Mouse (Mus musculus): ENCODE results near the gene Ctdspl.

Gene Ctdspl

DNA sequence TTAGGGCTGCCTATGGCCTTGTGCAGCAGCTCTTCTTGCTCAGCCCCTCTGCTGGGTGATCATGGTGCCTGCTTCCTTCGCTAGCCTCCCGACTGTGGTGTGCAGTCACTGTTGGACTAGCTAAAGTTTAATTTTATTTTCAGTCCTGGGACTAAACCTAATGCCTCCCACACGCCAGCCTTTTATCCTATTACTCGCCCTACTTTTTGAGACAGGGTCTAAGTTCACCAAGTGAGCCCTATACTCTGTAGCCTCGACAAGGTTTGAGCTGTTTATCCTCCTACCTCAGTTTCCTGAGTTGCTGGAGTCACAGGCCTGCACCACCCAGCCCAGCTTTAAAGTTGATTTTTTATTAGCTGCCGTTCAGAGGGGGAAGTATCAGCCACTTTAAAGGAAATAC, 99.0 kb downstream of the Ctdspl start:
- no peak for DNase-seq (ENCODE audit: inconsistent age in 2 of 2, low spot score in 1 of 2)

DNA sequence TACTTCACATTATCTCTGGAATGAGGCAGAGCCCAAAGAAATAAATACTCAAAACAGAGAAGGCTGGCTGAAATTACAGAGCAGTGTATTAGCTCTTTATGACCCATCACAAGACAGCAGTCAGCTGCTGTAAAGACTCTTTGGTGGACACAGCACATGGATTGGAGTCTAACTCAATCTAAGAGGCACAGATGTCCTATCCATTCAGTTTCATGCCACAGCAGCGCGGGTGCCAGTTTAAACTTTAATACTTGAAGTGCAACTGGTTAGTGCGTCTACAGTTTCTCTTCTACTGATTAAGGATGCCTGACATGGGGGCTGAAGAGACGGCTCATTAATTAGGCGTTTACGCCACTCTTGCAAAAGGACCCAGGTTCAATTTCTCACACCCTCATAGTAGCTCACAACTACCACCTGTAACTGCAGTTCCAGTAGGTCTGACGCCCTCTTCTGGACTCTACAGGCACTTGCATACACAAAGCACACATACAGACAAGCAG, 99.6 kb downstream of the Ctdspl start:
- DNase-seq (ENCODE audit: inconsistent age in 2 of 2, low spot score in 1 of 2): no peak

DNA sequence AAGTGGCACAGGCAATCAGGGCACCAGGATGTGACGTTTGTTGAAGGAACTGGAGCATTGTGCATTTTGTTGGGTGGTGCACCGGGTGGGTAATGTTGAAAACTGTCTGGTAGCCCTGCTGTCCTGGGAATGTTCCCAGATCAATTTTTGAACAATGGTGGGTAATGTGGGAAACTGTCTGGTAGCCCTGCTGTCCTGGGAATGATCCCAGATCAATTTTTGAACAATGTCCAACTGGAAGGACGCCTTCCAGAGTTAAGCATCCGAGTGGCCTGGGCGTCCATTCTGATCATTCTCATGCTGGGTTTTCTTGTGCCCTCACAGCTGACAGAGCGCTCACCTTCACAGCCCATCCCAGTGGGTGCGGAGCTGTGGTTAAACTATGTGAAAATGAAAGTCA, 101.1 kb downstream of the Ctdspl start:
- no peak for DNase-seq (ENCODE audit: inconsistent age in 2 of 2, low spot score in 1 of 2)

DNA sequence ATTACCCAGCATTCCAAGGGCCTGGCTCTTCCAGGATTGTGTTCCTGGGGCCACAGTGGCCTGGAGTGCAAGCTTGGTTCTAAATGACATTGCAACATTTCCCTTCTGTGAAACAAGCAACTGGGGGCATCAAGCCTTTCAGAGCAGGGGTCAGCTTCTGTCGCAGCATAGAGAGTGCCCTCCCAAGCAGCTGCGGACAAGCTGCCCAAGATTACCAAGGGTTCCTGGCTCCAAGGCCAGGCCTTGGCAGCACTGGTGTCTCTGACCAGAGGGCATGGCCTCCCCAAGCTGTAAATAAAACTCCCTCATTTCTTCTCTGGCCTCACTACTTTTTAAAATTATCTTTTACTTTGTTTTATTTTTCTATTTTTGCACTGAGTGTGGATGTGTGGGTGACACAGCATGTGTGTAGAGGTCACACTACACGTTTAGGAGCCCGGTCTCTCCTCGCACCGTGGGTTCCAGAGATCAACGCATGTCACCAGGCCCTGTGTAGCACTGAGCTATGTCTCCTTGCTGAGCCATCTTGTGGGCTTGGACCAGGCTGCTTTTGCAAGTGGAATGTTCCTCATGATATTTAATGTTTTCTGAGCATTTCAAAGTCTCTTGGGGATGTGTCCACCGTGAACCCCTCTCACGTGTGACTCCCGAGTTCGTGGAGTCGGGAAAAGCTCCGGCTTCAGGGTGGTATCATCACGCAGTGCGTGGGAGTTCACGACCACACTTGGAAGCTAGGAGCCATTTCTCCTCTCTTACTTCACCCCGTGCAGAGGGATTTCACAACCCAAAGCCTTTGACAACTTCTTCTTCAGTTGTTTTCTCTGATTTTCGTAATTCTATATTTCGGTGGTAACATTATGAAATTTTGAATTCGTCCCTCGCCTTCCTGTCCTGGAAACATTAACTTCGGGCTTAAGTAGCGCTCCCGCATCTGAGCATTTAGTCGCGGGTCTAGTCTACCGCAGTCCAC, 102.3 kb downstream of the Ctdspl start:
- peak in 1 of 2 experiments; percentile 60 for DNase-seq (ENCODE audit: inconsistent age in 2 of 2, low spot score in 1 of 2)

DNA sequence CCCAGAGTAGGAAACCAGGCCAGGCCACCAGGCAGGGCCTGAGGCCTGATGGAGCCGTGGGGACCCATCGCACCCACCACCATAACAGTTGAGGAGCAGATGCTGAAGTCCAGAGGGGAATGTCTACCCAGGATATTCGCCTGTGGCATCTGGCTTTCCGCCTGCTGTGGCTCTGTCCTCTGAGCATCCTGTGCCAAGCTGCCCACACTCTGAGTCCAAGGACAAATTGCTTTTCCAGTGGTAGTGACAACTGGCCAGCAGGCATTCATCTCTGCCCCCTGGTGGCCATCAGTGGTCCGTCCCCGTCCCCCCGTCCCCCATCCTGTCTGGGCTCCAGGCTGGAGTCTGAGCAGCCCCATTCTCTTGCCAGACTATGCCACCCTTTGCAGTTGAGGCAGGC, 103.3 kb downstream of the Ctdspl start:
- DNase-seq (ENCODE audit: inconsistent age in 2 of 2, low spot score in 1 of 2): peak; percentile 83 to 93

DNA sequence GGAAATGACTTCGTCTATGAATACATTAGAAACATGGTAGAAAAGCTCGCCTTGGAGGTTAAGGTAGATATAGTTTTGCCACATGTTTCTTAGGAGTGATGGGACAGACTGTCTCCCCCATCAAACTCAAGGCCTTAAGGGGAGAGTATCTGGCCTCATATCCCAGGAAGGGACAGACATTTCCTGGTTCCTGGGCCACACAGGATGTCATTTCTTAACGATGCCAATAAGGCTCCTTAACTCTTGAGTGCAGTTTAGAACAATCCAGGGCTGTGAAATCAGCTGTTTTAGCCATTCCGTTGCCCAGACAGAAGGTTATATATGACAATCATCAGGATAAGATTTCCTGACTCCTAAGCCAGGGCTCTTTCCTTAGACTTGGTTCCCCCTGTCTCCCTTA, 104.8 kb downstream of the Ctdspl start:
- DNase-seq (ENCODE audit: inconsistent age in 2 of 2, low spot score in 1 of 2): no peak

DNA sequence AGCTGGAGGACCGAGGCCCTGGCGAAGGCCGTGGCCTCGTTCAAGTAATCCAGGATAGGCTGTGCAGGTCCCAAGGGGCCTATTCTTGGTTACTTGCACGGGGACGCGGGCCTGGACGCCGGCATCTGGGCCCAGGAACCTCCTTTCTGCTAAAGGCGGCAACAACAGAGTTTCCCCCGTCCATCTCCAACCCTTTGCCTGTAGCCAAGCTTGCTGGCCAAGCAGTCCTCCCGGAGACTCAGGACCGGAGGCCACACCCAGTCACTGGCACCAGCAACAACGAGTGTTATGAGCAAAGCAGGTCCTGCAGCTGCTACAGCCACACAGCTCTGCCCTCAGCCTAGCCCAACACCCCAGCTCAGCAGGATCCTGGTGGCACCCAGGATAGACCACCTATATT, 105.5 kb downstream of the Ctdspl start:
- peak in 1 of 2 experiments; percentile 68 for DNase-seq (ENCODE audit: inconsistent age in 2 of 2, low spot score in 1 of 2)

DNA sequence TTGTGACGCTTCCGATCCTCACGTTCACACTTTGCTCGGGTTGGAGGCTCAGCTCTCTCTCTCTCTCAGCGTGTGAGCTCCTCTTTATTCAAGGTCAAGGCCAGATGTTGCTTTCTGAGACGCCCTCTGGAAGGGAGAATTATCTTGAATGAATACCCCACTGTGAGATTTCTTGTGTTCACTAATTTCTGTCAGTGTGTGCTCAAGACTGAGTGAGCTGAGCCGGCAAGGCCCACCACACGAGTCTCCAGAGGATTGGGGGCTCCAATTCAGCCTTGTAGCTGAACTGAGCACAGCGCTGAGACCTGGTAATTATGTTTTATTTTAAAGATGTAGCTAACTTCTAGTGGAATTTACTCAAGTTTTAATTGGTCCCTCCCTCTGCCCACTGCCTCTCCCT, 106.3 kb downstream of the Ctdspl start:
- DNase-seq (ENCODE audit: inconsistent age in 2 of 2, low spot score in 1 of 2): peak in 1 of 2 experiments; percentile 38

DNA sequence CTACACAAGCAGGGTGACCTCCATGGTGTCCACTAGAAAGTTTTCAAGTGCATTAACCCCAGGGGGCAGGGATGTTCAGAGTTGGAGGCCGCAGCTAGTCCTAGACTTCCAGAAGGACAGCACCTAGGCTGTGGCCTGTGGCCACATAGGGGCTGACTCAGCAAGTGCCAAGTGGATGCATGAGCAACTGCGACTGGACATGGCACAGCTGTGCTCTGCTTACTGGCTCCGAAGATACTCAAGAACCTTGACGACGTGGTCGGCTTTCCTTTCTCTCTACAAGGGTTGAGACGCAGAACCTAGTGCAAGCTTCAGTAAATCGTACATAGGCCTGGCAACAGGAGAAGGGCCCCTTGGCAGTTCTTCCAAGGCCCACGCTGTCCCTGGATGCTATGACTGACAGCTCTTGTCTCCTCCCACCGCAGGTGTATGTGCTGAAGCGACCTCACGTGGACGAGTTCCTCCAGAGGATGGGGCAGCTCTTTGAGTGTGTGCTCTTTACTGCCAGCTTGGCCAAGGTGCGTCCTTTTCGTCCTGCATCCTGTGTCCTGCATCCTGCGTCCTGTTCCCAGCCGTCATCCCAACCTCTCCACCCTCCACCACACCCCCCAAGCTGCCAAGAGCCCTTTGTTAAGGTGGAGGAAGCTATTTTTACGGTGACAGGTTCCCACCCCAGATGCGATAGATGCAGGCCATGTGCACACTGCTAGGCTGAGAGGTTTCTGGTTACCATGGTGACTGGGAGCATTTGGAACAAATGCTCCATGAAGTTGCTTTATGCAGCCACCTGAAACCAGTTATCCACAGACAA, 107.1 kb downstream of the Ctdspl start:
- no peak for DNase-seq (ENCODE audit: inconsistent age in 2 of 2, low spot score in 1 of 2)

DNA sequence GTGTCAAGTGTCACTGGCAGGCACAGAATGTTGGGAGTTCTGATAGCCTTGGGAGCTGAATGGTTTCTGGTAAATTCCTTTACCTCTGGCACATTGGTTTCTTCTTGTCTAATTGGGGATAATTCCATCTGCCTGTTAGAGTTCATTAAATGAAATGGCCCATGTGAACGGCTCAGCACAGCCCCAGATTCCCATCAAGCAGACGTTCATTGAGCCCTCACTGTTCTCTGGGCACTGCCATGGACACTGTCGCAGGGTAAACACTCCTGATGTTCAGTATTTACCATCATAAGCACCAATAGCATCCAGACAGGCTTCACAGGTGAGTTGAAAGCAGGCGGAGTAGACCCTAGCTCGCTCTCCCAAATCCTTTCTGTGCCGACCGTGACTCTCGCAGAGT, 107.8 kb downstream of the Ctdspl start:
- no peak for DNase-seq (ENCODE audit: inconsistent age in 2 of 2, low spot score in 1 of 2)

DNA sequence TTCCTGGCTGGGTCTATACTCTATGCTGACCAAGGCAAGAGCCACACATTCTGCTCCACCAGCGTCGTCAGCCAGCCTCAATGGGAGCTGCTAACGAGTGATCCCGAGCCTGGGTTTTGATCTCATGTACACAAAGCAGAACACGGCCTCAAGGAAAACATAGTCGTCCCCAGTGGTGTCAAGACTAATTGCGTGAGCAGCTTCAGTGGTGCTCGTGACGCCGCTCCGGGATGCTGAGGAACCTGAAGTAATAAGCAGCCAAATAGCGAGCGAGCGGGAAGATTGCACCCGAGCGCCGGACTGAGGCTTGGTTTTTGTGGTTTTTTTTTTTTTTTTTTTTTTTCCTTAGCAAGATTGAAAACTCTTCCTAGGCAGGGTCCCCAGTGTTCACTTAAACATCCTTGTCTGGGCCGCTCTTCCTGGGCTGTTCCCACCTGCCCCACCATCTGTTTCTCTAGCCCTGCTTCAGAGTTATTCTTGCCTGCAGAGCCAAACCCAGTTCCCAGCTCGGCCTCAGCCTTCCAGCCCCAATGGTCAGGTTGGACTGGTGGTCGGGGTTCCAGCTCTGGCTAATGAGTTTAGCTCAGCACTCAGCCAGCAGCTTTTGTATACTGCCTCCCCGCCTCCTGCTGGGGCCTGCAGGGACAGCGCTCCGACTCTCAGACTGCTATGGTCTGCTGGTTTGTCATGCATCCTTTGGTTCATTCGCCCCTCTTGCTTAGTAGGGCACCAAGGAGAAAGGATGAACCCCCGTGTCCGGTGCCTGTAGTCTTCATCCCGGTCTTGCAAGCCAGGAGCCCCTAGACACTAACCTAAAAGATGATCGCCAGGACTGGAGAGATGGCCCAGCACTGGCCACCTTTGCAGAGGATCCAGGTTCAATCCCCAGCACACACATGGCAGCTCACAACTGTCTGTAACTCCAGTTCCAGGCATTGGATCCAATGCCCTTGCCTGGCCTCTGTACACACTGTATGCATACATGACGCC, 108.7 kb downstream of the Ctdspl start:
- DNase-seq (ENCODE audit: inconsistent age in 2 of 2, low spot score in 1 of 2): no peak

DNA sequence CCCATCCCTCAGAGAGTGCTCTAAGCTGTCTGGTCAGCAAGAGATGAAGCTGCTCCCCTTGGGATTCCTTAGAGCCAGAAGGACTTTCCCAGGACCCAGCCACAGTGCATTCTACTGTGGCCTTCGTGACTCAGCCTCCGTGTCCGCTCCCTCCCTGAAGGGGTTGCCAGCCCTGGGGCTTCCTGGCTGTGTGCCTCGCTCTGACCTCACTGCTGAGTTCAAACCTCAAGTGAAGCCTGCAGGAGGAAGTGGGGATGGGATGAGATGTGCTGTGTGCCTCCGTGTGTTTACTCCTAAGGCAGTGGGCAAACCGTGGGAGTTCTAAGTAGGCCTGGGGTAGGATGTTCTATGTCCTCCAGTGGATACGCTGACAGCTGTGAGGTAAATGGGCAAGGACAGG, 109.6 kb downstream of the Ctdspl start:
- DNase-seq (ENCODE audit: inconsistent age in 2 of 2, low spot score in 1 of 2): peak; percentile 78 to 92

DNA sequence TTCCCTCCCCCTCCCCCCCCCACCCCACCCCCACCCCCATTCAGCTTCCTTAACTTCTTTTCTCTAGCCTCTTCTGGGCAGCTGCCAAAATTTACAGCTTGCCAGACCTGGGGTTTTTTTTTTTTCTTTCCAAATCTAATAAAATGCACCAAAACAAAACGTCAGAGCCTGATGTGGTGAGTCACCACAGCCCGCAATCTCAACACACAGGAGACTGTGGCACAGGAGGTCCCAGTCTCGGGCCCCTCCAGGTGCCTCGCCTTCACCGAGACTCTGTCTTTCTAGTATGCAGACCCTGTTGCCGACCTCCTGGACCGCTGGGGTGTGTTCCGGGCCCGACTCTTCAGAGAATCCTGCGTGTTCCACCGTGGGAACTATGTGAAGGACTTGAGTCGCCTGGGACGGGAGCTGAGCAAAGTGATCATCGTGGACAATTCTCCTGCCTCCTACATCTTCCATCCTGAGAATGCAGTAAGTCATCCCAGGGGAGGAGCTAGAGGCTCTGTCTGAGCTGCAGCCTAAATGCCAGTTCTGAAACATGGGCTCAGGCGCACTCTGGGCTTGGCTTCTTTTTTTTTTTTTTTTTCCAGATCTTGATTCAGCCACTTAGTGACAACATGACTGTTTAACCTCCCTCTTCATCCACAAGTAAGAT, 111.0 kb downstream of the Ctdspl start:
- DNase-seq (ENCODE audit: inconsistent age in 2 of 2, low spot score in 1 of 2): peak in 1 of 2 experiments; percentile 55

DNA sequence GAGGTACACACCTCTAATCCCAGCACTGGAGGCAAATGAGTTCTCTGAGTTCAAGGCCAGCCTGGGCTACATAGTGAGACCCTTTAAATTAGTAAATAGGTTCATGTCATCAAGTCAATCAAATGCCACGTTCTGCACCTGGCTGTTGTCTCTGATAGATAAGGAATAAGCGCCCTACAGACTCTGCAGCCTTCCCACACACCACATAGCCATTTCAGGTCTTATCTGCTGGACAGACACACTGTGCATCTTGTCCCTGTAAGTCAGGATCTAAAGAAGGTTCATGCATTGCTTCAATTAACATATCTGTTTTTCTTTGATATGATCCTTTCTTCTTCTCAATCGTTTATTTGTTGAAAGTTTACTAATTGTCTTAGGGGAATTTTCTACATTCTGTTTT, 112.3 kb downstream of the Ctdspl start:
- DNase-seq (ENCODE audit: inconsistent age in 2 of 2, low spot score in 1 of 2): no peak

DNA sequence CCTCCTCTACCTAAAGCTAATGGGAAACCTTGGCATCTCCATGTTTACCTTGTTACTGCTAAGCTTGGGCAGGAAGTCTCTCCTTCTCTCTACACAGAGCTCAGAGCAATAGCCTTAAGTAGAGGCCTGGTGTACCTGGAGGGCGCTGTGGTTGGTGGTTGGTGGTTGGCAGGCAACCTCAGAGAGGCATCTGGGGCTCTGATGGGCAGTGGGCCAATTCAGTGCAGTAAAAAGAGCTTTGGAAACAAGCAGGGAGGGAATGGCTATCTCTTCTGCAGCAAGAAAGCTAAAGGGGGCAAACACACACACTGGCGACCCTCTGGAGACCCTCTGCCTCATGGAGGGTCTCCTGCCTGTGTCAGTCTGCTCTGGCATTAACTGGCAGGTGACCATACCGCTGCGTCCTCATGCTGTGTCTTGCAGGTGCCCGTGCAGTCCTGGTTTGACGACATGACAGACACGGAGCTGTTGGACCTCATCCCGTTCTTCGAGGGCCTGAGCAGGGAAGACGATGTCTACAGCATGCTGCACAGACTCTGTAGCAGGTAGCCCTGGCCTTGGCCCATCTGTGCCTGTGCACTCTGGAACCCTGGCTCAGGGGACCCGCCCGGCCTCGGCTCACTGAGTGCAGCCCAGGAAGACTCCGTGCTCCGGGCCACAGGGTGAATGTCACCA, 114.0 kb downstream of the Ctdspl start:
- no peak for DNase-seq (ENCODE audit: inconsistent age in 2 of 2, low spot score in 1 of 2)

DNA sequence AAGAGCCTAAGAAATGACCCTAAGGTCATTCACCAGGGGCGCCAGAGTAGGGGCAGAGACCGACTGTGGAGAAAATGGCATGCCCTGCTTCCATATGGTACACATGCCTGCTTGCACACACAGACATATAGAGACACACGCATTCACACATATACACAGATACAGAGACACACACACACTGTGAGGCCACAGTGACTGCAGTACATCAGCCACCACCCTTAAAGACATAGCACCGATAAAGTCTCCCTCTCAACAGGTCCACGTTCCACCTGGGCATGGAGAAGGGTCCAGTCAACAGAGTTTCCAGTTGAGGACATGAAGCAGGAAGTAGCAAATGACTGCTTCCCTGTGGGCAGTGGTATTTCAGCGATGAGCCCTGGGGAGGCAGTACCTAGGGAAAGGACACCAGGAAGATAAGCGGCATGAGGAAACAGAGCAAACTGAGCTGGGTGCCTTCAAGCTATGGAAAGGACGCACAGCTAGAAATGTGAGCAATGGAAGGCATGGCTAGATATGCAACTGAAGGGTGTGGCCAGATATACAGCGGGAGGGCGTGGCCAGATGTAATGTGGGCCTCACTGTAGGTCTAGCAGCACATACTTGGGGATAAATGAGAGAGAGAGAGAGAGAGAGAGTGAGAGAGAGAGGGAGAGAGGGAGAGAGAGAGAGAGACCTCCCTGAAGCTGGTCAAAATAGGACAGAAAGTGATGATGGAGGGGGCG, 122.1 kb downstream of the Ctdspl start:
- DNase-seq (ENCODE audit: inconsistent age in 2 of 2, low spot score in 1 of 2): no peak

DNA sequence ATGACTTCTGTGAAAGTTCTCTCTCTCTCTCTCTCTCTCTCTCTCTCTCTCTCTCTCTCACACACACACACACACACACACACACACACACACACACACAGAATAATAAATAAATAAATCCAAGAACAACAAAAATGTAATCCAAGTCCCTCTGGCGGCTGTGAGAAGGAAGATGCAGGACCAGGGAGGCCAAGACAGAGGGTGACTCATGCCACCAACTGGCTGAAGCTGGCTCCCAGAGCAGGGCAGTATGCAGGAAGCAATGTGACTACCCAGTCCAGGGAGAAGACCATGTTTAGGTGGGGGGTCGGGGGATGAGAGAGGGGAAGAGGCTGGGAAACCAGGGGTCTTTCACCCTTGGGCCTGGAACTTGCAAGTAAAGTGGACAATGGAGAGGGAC, 124.9 kb downstream of the Ctdspl start:
- DNase-seq (ENCODE audit: inconsistent age in 2 of 2, low spot score in 1 of 2): peak in 1 of 2 experiments; percentile 52

DNA sequence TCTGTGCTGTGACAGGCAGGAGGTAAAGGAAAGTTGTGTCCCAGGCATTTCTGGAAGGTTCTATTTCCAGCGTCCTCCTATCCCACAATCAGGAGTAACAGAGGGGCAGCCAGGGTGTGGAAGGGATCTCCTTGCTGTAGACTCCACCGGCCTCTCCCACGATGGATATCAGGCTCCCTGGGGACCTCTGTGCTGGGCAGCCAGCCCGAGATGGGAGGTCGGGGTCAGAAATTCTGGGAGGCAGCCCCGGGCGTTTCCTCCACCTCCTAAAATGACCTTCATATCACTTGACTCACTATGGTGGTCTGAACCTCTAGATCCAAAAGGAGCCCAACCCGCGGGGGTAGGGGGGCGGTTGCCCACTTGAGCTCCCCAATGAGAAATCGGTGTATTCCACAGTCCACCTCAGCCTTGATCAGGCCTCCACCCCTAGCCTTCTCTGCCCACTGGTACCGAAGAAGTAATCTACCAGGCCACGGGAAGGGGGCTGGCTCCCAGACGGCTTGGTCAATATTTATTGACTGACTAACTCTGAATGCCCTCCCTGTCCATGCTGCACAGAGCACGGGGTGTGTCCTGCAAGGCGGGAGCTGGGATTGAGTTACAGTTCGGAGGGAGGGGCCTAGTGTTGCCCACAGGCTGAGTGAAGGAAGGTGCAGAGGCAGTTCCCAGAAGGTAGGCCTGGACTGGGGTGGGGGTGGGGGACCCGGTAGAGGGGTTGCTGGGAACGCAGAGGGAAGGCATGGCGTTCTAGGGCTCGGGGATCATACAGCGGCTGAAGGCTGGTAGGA, 126.1 kb downstream of the Ctdspl start, which contains the start of gene Vill:
Vill (plus strand) TSS at position 625 of the 791 bp plus-strand sequence.
- no peak for DNase-seq (ENCODE audit: inconsistent age in 2 of 2, low spot score in 1 of 2)

Data from adrenal gland, adult (tissue).